In the genomic region with DNA sequence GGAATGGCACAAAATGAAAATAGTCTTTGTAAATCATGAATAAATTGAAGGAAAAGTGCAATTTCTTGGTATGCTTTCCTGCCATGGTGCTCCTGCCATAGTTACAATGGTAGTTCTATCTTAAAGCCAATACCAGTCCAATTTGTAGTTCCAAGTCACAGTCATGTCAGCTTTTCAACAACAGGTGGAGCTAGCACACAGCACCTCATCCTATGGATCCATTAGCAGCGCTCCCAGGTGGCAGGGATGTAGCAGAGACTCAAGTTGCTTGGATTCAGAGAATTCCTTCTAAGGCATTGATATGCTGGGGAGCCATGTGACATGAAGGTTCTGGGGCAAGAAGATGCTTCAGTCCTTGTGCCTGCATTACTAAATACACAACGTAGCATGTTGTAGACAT, we compare ENCODE assay signal across 12 mouse cellular contexts. TPM values are rescaled to one million over a fixed set of nuclear protein-coding genes. Genes with fewer than 3 reads are reported as not detected.
DNase-seq lines count a peak whose midpoint lies in the region; ATAC-seq and TF ChIP-seq lines count a peak whose summit lies in the region.
"Had no signal": no experiment of that assay in that cellular context is flagged by ENCODE, and none has a peak within 500 bp of the region (broad histone marks: within the 10 kb centered on the region; RNA-seq: fewer than 3 reads in every experiment).

No protein-coding gene starts in this region.

- H3K36me3 ChIP-seq in liver, postnatal 0 days (replicated peaks; ENCODE audit: insufficient read depth, low read length), result no peaks in the 10 kb centered on the region
- H3K36me3 ChIP-seq in liver, embryonic 12.5 days, result no peaks in the 10 kb centered on the region
- no peaks in the 10 kb centered on the region for H3K36me3 ChIP-seq in embryonic facial prominence, embryonic 14.5 days (ENCODE audit: control insufficient read depth, insufficient read depth, low read length)
- H3K36me3 ChIP-seq: embryonic facial prominence, embryonic 12.5 days; hindbrain, embryonic 13.5 days; lung, embryonic 15.5 days had no signal

- DNase-seq in cerebellum, adult 2 months, result no peak
- DNase-seq in cerebellum, postnatal 4 days (ENCODE audit: low spot score in 2 of 2), result no peak
- peak; percentile 17 for DNase-seq in liver, postnatal 0 days
- peak; percentile 47 for DNase-seq in embryonic facial prominence, embryonic 14.5 days (ENCODE audit: low spot score)
- peak; percentile 13 for DNase-seq in retina, postnatal 7 days (ENCODE audit: low read depth, low spot score)
- DNase-seq in urinary bladder, adult 18-20 months (ENCODE audit: low spot score in 2 of 2), result no peak
- no peak for DNase-seq in thymus, postnatal 36 days

- ATAC-seq in liver, postnatal 0 days, result no peak
- no peak for ATAC-seq in liver, embryonic 12.5 days
- no peak for ATAC-seq in embryonic facial prominence, embryonic 14.5 days (ENCODE audit: low read depth)
- ATAC-seq: CD4-positive, CD25-positive, alpha-beta regulatory T cell, adult 4 months had no signal

- no peak overlapping the region for H3K27ac ChIP-seq in cerebellum, adult 2 months (ENCODE audit: insufficient read depth, low read length)
- H3K27ac ChIP-seq in liver, postnatal 0 days (ENCODE audit: low read depth), result no peak overlapping the region
- no peak overlapping the region for H3K27ac ChIP-seq in liver, embryonic 12.5 days
- H3K27ac ChIP-seq in embryonic facial prominence, embryonic 14.5 days (replicated peaks; ENCODE audit: low read depth, low read length), result no peak overlapping the region
- H3K27ac ChIP-seq: embryonic facial prominence, embryonic 12.5 days; hindbrain, embryonic 13.5 days; lung, embryonic 15.5 days had no signal

- no peaks in the 10 kb centered on the region for H3K9me3 ChIP-seq in liver, postnatal 0 days (ENCODE audit: low read length)
- H3K9me3 ChIP-seq in liver, embryonic 12.5 days (replicated peaks), result no peaks in the 10 kb centered on the region
- H3K9me3 ChIP-seq in embryonic facial prominence, embryonic 14.5 days (ENCODE audit: control insufficient read depth, low read length), result no peaks in the 10 kb centered on the region
- H3K9me3 ChIP-seq: embryonic facial prominence, embryonic 12.5 days; hindbrain, embryonic 13.5 days; lung, embryonic 15.5 days had no signal

- WGBS in cerebellum, adult 2 months, result 49% methylated on average over 2 of the region's 2 CpGs
- WGBS in liver, postnatal 0 days (ENCODE audit: insufficient replicate concordance), result 27% methylated on average over 2 of the region's 2 CpGs
- 35% methylated on average over 2 of the region's 2 CpGs for WGBS in liver, embryonic 12.5 days (ENCODE audit: insufficient replicate concordance)
- WGBS in embryonic facial prominence, embryonic 14.5 days, result 31% methylated on average over 2 of the region's 2 CpGs

- no peak overlapping the region for H3K9ac ChIP-seq in liver, postnatal 0 days (replicated peaks)
- H3K9ac ChIP-seq in liver, embryonic 12.5 days, result no peak overlapping the region
- no peak overlapping the region for H3K9ac ChIP-seq in embryonic facial prominence, embryonic 14.5 days (ENCODE audit: low read depth, low read length)
- H3K9ac ChIP-seq: embryonic facial prominence, embryonic 12.5 days; hindbrain, embryonic 13.5 days; lung, embryonic 15.5 days had no signal

- no peak overlapping the region for H3K4me2 ChIP-seq in liver, postnatal 0 days (ENCODE audit: low read depth, low read length)
- no peak overlapping the region for H3K4me2 ChIP-seq in liver, embryonic 12.5 days
- H3K4me2 ChIP-seq in embryonic facial prominence, embryonic 14.5 days (ENCODE audit: low read depth, low read length), result no peak overlapping the region
- H3K4me2 ChIP-seq: embryonic facial prominence, embryonic 12.5 days; hindbrain, embryonic 13.5 days; lung, embryonic 15.5 days had no signal

- no peak for TF ChIP-seq EP300 in liver, postnatal 0 days (IDR thresholded peaks at IDR 0.05; ENCODE audit: low read depth)

- no peaks in the 10 kb centered on the region for H3K27me3 ChIP-seq in cerebellum, adult 2 months (ENCODE audit: control insufficient read depth, insufficient read depth, low read length)
- no peaks in the 10 kb centered on the region for H3K27me3 ChIP-seq in liver, postnatal 0 days (ENCODE audit: insufficient read depth, low read length)
- no peaks in the 10 kb centered on the region for H3K27me3 ChIP-seq in liver, embryonic 12.5 days (replicated peaks)
- no peaks in the 10 kb centered on the region for H3K27me3 ChIP-seq in embryonic facial prominence, embryonic 14.5 days (replicated peaks; ENCODE audit: control insufficient read depth, insufficient read depth, low read length)
- H3K27me3 ChIP-seq: embryonic facial prominence, embryonic 12.5 days; hindbrain, embryonic 13.5 days; lung, embryonic 15.5 days had no signal

- TF ChIP-seq CTCF in cerebellum, adult 2 months (IDR thresholded peaks at IDR 0.05; ENCODE audit: borderline replicate concordance, insufficient read depth, low read depth, low read length), result peak; percentile 50; the same call in 1 of the 2 replicates
- peak; percentile 63 for TF ChIP-seq CTCF in liver, postnatal 0 days (IDR thresholded peaks at IDR 0.05; ENCODE audit: low read depth)

- no peak for TF ChIP-seq POLR2A in cerebellum, adult 2 months (IDR thresholded peaks at IDR 0.05; ENCODE audit: borderline replicate concordance, insufficient read depth, low read length)

- no peak overlapping the region for H3K4me3 ChIP-seq in cerebellum, adult 2 months (replicated peaks; ENCODE audit: insufficient read depth, low read depth, low read length)
- H3K4me3 ChIP-seq in liver, postnatal 0 days (ENCODE audit: low read depth, low read length), result no peak overlapping the region
- H3K4me3 ChIP-seq in liver, embryonic 12.5 days, result no peak overlapping the region
- H3K4me3 ChIP-seq in embryonic facial prominence, embryonic 14.5 days (ENCODE audit: low read depth, low read length), result no peak overlapping the region
- H3K4me3 ChIP-seq: embryonic facial prominence, embryonic 12.5 days; hindbrain, embryonic 13.5 days; lung, embryonic 15.5 days had no signal

- H3K4me1 ChIP-seq in cerebellum, adult 2 months (ENCODE audit: control insufficient read depth, insufficient read depth, low read length), result no peaks in the 10 kb centered on the region
- H3K4me1 ChIP-seq in liver, postnatal 0 days (ENCODE audit: insufficient read depth), result no peaks in the 10 kb centered on the region
- H3K4me1 ChIP-seq in liver, embryonic 12.5 days, result no peaks in the 10 kb centered on the region
- H3K4me1 ChIP-seq in embryonic facial prominence, embryonic 14.5 days (ENCODE audit: control insufficient read depth, insufficient read depth, low read length), result no peaks in the 10 kb centered on the region
- H3K4me1 ChIP-seq: embryonic facial prominence, embryonic 12.5 days; hindbrain, embryonic 13.5 days; lung, embryonic 15.5 days had no signal

RNA-seq across cellular contexts. Expression of a gene that starts 19.8 kb away (rescaled TPM):
- 19.8 and 21.3 TPM in 2 replicates for polyA plus RNA-seq in cerebellum, adult 2 months (2012; rRNA removed)
- 37.2 and 37.6 TPM in 2 replicates for polyA plus RNA-seq in liver, postnatal 0 days (2015; fragmentation: Nextera tagmentation; extraction: Ambion mirVana)
- 49.9 and 51.5 TPM in 2 replicates for polyA plus RNA-seq in liver, embryonic 12.5 days (2016; fragmentation: Nextera tagmentation; extraction: Ambion mirVana)
- 63.1 and 67.7 TPM in 2 replicates for polyA plus RNA-seq in embryonic facial prominence, embryonic 14.5 days (2014; fragmentation: Nextera tagmentation; extraction: Ambion mirVana)

RNA-seq across cellular contexts. Expression of a gene that starts 51.5 kb away (rescaled TPM):
- polyA plus RNA-seq in cerebellum, adult 2 months (2012; rRNA removed), result 41.3 and 42.1 TPM in 2 replicates
- 0.19 and 0.20 TPM in 2 replicates for polyA plus RNA-seq in liver, postnatal 0 days (2015; fragmentation: Nextera tagmentation; extraction: Ambion mirVana)
- 0.83 and 0.98 TPM in 2 replicates for polyA plus RNA-seq in liver, embryonic 12.5 days (2016; fragmentation: Nextera tagmentation; extraction: Ambion mirVana)
- polyA plus RNA-seq in embryonic facial prominence, embryonic 14.5 days (2014; fragmentation: Nextera tagmentation; extraction: Ambion mirVana), result 7.8 and 10.6 TPM in 2 replicates
- polyA plus RNA-seq: CD4-positive, CD25-positive, alpha-beta regulatory T cell, adult 4 months had no signal

Comparison
In these comparisons a context has a peak if more than half of its experiments do, and no peak if none do; other contexts are left out.
1. DNase-seq: peak in liver, postnatal 0 days (single experiment), embryonic facial prominence, embryonic 14.5 days (single experiment) and retina, postnatal 7 days (single experiment); none in cerebellum, adult 2 months (0 of 2), cerebellum, postnatal 4 days (0 of 2), urinary bladder, adult 18-20 months (0 of 2) and thymus, postnatal 36 days (0 of 2).